Mouse (Mus musculus): ENCODE results near the gene F11. TPM values are rescaled to one million over a fixed set of nuclear protein-coding genes. Genes with fewer than 3 reads are reported as not detected.

F11 gene
- polyA plus RNA-seq, 1 experiment from 2014 or later: 0.26 TPM

GRCm38 (mm10) chr8:45268485-45268884 lies 6.7 kb upstream of the F11 start:
- H3K27ac ChIP-seq: no peak overlapping the region
- 0 out of 2 replicates have a peak, but pooled peaks cover 2% of the 10 kb centered on the region for H3K9me3 ChIP-seq
- no peaks in the 10 kb centered on the region for H3K36me3 ChIP-seq
- no peak overlapping the region for H3K9ac ChIP-seq
- no peak overlapping the region for H3K4me3 ChIP-seq
- no peak for ATAC-seq (ENCODE audit: insufficient number of reproducible peaks, low FRiP score, low TSS enrichment, low read depth)
- no peaks in the 10 kb centered on the region for H3K27me3 ChIP-seq
- H3K4me1 ChIP-seq: peaks cover 3% of the 10 kb centered on the region; the same call in 1 of the 2 replicates
- H3K4me2 ChIP-seq: no peak overlapping the region

GRCm38 (mm10) chr8:45267611-45268391 lies 6.0 kb upstream of the F11 start:
- ATAC-seq (ENCODE audit: insufficient number of reproducible peaks, low FRiP score, low TSS enrichment, low read depth): no peak
- H3K9me3 ChIP-seq: 0 out of 2 replicates have a peak, but pooled peaks cover 2% of the 10 kb centered on the region
- peaks cover 3% of the 10 kb centered on the region; the same call in 1 of the 2 replicates for H3K4me1 ChIP-seq
- H3K9ac ChIP-seq: no peak overlapping the region
- no peak overlapping the region for H3K4me2 ChIP-seq
- H3K27ac ChIP-seq: no peak overlapping the region
- WGBS: 61% methylated on average over 4 of the region's 4 CpGs
- H3K36me3 ChIP-seq: no peaks in the 10 kb centered on the region
- H3K4me3 ChIP-seq: no peak overlapping the region
- H3K27me3 ChIP-seq: no peaks in the 10 kb centered on the region

- Histone ChIP-seq H3K27ac (no peak overlapping the region), H3K9me3 (0 out of 2 replicates have a peak, but pooled peaks cover 2% of the 10 kb centered on the region), H3K36me3 (no peaks in the 10 kb centered on the region), H3K4me1 (peaks cover 3% of the 10 kb centered on the region; the same call in 1 of the 2 replicates), H3K4me3 (no peak overlapping the region), H3K9ac (no peak overlapping the region), H3K27me3 (no peaks in the 10 kb centered on the region), H3K4me2 (no peak overlapping the region)
- WGBS: 44% methylated on average over 8 of the region's 8 CpGs
- no peak for ATAC-seq (ENCODE audit: insufficient number of reproducible peaks, low FRiP score, low TSS enrichment, low read depth)
Observed at GRCm38 (mm10) chr8:45266993-45267392, 5.2 kb upstream of the F11 start.

- Histone ChIP-seq H3K4me1 (peaks cover 3% of the 10 kb centered on the region; the same call in 1 of the 2 replicates), H3K9me3 (0 out of 2 replicates have a peak, but pooled peaks cover 2% of the 10 kb centered on the region), H3K9ac (no peak overlapping the region), H3K36me3 (no peaks in the 10 kb centered on the region), H3K27me3 (no peaks in the 10 kb centered on the region), H3K4me3 (no peak overlapping the region), H3K27ac (no peak overlapping the region), H3K4me2 (no peak overlapping the region)
- 88% methylated on average over 4 of the region's 4 CpGs for WGBS
- no peak for ATAC-seq (ENCODE audit: insufficient number of reproducible peaks, low FRiP score, low TSS enrichment, low read depth)
Observed at GRCm38 (mm10) chr8:45264918-45265317, 3.1 kb upstream of the F11 start.

- Histone ChIP-seq H3K9ac (no peak overlapping the region), H3K4me2 (no peak overlapping the region), H3K9me3 (0 out of 2 replicates have a peak, but pooled peaks cover 2% of the 10 kb centered on the region), H3K27ac (no peak overlapping the region), H3K4me1 (peaks cover 1% of the 10 kb centered on the region; the same call in 1 of the 2 replicates), H3K4me3 (no peak overlapping the region), H3K27me3 (no peaks in the 10 kb centered on the region), H3K36me3 (no peaks in the 10 kb centered on the region)
- 79% methylated on average over 3 of the region's 3 CpGs for WGBS
- ATAC-seq (ENCODE audit: insufficient number of reproducible peaks, low FRiP score, low TSS enrichment, low read depth): no peak
Observed at GRCm38 (mm10) chr8:45262851-45263250, 1.0 kb upstream of the F11 start.

GRCm38 (mm10) chr8:45258421-45258820 lies 3.4 kb downstream of the F11 start:
- Histone ChIP-seq H3K4me1 (no peaks in the 10 kb centered on the region), H3K36me3 (no peaks in the 10 kb centered on the region), H3K4me2 (no peak overlapping the region), H3K9me3 (no peaks in the 10 kb centered on the region), H3K9ac (no peak overlapping the region), H3K27ac (no peak overlapping the region), H3K4me3 (no peak overlapping the region), H3K27me3 (no peaks in the 10 kb centered on the region)
- WGBS: 83% methylated on average over 8 of the region's 8 CpGs
- ATAC-seq (ENCODE audit: insufficient number of reproducible peaks, low FRiP score, low TSS enrichment, low read depth): no peak

GRCm38 (mm10) chr8:45255040-45255439 lies 6.8 kb downstream of the F11 start:
- H3K9ac ChIP-seq: no peak overlapping the region
- H3K27me3 ChIP-seq: no peaks in the 10 kb centered on the region
- no peaks in the 10 kb centered on the region for H3K36me3 ChIP-seq
- H3K27ac ChIP-seq: no peak overlapping the region
- no peak overlapping the region for H3K4me3 ChIP-seq
- H3K9me3 ChIP-seq: no peaks in the 10 kb centered on the region
- ATAC-seq (ENCODE audit: insufficient number of reproducible peaks, low FRiP score, low TSS enrichment, low read depth): no peak
- no peaks in the 10 kb centered on the region for H3K4me1 ChIP-seq
- WGBS: 71% methylated on average over 12 of the region's 12 CpGs
- H3K4me2 ChIP-seq: no peak overlapping the region

GRCm38 (mm10) chr8:45254194-45254842 lies 7.5 kb downstream of the F11 start:
- ATAC-seq (ENCODE audit: insufficient number of reproducible peaks, low FRiP score, low TSS enrichment, low read depth): no peak
- Histone ChIP-seq H3K9ac (no peak overlapping the region), H3K4me3 (no peak overlapping the region), H3K4me1 (no peaks in the 10 kb centered on the region), H3K27ac (no peak overlapping the region), H3K4me2 (no peak overlapping the region), H3K9me3 (no peaks in the 10 kb centered on the region), H3K36me3 (no peaks in the 10 kb centered on the region), H3K27me3 (no peaks in the 10 kb centered on the region)
- WGBS: 77% methylated on average over 8 of the region's 8 CpGs

GRCm38 (mm10) chr8:45253586-45253985 lies 8.2 kb downstream of the F11 start:
- no peak for ATAC-seq (ENCODE audit: insufficient number of reproducible peaks, low FRiP score, low TSS enrichment, low read depth)
- Histone ChIP-seq H3K27ac (no peak overlapping the region), H3K4me1 (no peaks in the 10 kb centered on the region), H3K4me2 (no peak overlapping the region), H3K4me3 (no peak overlapping the region), H3K9ac (no peak overlapping the region), H3K9me3 (no peaks in the 10 kb centered on the region), H3K36me3 (no peaks in the 10 kb centered on the region), H3K27me3 (no peaks in the 10 kb centered on the region)
- WGBS: 94% methylated on average over 1 of the region's 1 CpGs

GRCm38 (mm10) chr8:45253111-45253510 lies 8.7 kb downstream of the F11 start:
- ATAC-seq (ENCODE audit: insufficient number of reproducible peaks, low FRiP score, low TSS enrichment, low read depth): no peak
- no peak overlapping the region for H3K27ac ChIP-seq
- H3K27me3 ChIP-seq: no peaks in the 10 kb centered on the region
- no peak overlapping the region for H3K9ac ChIP-seq
- WGBS: 33% methylated on average over 2 of the region's 2 CpGs
- no peak overlapping the region for H3K4me2 ChIP-seq
- no peak overlapping the region for H3K4me3 ChIP-seq
- no peaks in the 10 kb centered on the region for H3K36me3 ChIP-seq
- H3K9me3 ChIP-seq: no peaks in the 10 kb centered on the region
- H3K4me1 ChIP-seq: no peaks in the 10 kb centered on the region

GRCm38 (mm10) chr8:45246307-45246706 lies 15.5 kb downstream of the F11 start:
- no peaks in the 10 kb centered on the region for H3K9me3 ChIP-seq
- no peak for ATAC-seq (ENCODE audit: insufficient number of reproducible peaks, low FRiP score, low TSS enrichment, low read depth)
- no peak overlapping the region for H3K9ac ChIP-seq
- no peaks in the 10 kb centered on the region for H3K36me3 ChIP-seq
- H3K4me2 ChIP-seq: no peak overlapping the region
- no peaks in the 10 kb centered on the region for H3K27me3 ChIP-seq
- H3K4me3 ChIP-seq: no peak overlapping the region
- no peak overlapping the region for H3K27ac ChIP-seq
- 61% methylated on average over 7 of the region's 7 CpGs for WGBS
- H3K4me1 ChIP-seq: no peaks in the 10 kb centered on the region

- no peak for ATAC-seq (ENCODE audit: insufficient number of reproducible peaks, low FRiP score, low TSS enrichment, low read depth)
- Histone ChIP-seq H3K4me2 (no peak overlapping the region), H3K4me3 (no peak overlapping the region), H3K4me1 (no peaks in the 10 kb centered on the region), H3K27ac (no peak overlapping the region), H3K9me3 (no peaks in the 10 kb centered on the region), H3K9ac (no peak overlapping the region), H3K27me3 (no peaks in the 10 kb centered on the region), H3K36me3 (no peaks in the 10 kb centered on the region)
- 79% methylated on average over 8 of the region's 8 CpGs for WGBS
Observed at GRCm38 (mm10) chr8:45239363-45239762, 22.5 kb downstream of the F11 start.

Data from limb, embryonic 15.5 days (tissue).